Mouse (Mus musculus) Patski (cell line): Measurements from ENCODE around the gene Msrb3. TPM values are rescaled to one million over a fixed set of nuclear protein-coding genes. Genes with fewer than 3 reads are reported as not detected.

Experiments
- ATAC-seq: fragments of 100-300 bp; one replicate; pipeline ENCODE4 v1.8.0; 2021
- CTCF ChIA-PET: fragments of 350-600 bp; sonication (Branson Sonifier 250); formaldehyde crosslinking; loops from one replicate; lab custom pipeline; 2022; ENCODE audit warnings: inconsistent platforms; lab: Charles Lee
- POLR2A ChIA-PET: fragments of 350-600 bp; sonication (Branson Sonifier 250); formaldehyde crosslinking; loops from one replicate; lab custom pipeline; 2022; ENCODE audit warnings: antibody characterized with exemption, inconsistent platforms; lab: Charles Lee
- DNase-seq: peaks from one replicate; pipeline ENCODE4 v3.0.0-alpha.2; 2011; ENCODE audit warnings: low read depth, low spot score
- H3K27me3 ChIP-seq: fragments of 371-371 bp; one replicate; pipeline ENCODE4 v1.5.1; 2021
- CTCF ChIP-seq: fragments of 100-300 bp; IDR thresholded peaks from one replicate; pipeline ENCODE4 v1.5.1; 2021
- in situ Hi-C: fragments of 300-500 bp; cut with MboI; formaldehyde crosslinking; loops from 3 replicates; pipeline ENCODE4 v1.11.1; 2018; ENCODE audit warnings: low pct_unique_long_range_greater_than_20kb, mixed read lengths
- polyA plus RNA-seq: library from polyadenylated mRNA; unstranded; gene quantifications from one replicate; pipeline ENCODE4 v1.2.3, GENCODE M21; 2021

Gene Msrb3
- polyA plus RNA-seq, 1 experiment from 2014 or later = 36.9 TPM

DNA sequence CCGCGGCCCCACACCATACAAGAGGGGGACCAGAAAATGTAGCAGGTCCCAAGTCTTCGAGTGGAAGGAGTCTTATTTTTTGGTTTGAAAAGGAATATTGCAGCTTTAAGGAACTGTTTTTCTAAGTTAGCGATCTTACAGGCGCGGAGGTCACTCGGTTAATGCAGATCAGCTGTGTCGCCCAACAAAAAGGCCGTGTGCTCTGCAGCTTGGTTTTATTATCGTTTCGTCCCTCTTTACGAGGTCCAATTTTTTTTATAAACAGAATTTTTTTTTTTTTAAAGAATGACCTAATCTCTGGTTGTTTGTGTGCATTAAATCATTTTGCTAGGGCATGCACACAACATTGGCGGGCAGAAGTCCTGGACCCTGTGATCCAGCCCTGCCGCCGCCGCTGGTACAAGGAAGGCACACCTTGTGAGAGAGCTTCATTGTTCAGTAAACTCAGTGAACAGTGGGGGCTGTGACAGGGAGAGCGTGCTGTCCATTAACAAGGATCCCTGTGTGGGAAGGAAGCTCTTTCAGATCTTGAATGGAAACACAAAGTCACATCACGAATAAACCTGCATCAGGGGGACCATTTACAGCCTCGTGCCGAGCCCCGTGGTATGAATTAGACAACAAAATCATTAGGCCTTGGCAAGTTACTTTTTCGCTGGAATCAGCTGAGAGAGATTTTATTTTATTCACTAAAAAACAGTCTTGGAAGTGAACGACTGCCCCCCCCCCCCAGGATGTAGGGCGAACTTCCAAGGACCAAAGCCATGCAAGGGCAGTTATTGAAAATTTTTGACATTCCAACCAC, 48.3 kb downstream of the Msrb3 start:
- ATAC-seq (no peak), DNase-seq (no peak)
- TF ChIP-seq CTCF = no peak
- ChIA-PET CTCF (interaction anchor here (0.7 to 2.0 kb wide), 3 partner anchors 8 to 14 kb away, joined by 3 to 5 read pairs (median 4); no protein-coding TSS in a partner anchor), POLR2A (interaction anchor here (0.7 kb wide), 1 partner anchor 119 kb away, joined by 3 read pairs; no protein-coding TSS in a partner anchor)
- in situ Hi-C loops = loop anchor here (25.0 kb wide), 1 partner anchor 413 kb away; no protein-coding TSS in a partner anchor
- no peaks in the 10 kb centered on the region for H3K27me3 ChIP-seq

DNA sequence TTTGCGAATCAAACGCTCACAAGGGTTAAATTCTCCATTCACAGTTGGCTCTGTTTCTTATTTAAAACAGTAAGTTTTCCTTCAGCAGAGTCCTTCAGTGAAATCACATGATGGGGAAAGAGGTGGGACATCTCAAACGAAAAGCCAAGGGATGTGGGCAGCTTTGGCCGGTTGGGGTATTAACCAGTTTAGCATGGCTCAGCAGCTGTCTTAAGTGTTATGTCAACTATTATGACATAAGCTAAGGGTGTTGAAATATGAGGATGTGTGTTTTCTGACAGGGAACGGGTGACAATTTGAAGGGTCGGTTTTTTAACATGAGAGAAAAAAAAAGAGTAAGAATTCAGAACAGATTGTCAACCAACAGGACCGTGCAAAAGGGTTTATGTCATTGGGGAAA, 50.2 kb downstream of the Msrb3 start:
- ATAC-seq = no peak
- no peak for TF ChIP-seq CTCF
- in situ Hi-C loops = no loop called here
- ChIA-PET CTCF (no interaction called here), POLR2A (no interaction called here)
- H3K27me3 ChIP-seq = no peaks in the 10 kb centered on the region
- no peak for DNase-seq

DNA sequence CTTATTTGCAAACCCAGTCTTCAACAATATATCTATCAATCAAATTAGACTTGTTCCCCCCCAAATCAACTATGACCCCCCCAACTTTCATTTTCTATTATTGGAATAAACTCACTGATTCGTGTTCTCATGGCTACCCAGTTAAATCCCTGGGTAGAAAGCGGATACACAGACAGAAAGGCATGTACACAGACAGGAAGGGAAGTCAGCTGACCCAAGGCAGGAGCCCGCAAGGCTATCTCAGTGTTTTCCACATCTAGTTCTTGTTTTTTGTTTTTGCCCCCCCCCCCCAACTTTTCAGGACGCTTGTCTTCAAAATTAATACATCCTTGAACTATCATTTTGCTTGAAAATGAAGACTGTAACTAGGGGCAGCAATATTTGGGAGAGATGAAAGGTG, 51.1 kb downstream of the Msrb3 start:
- no peak for TF ChIP-seq CTCF
- no peaks in the 10 kb centered on the region for H3K27me3 ChIP-seq
- DNase-seq (no peak), ATAC-seq (no peak)
- in situ Hi-C loops = no loop called here
- CTCF ChIA-PET = no interaction called here
- POLR2A ChIA-PET = no interaction called here

DNA sequence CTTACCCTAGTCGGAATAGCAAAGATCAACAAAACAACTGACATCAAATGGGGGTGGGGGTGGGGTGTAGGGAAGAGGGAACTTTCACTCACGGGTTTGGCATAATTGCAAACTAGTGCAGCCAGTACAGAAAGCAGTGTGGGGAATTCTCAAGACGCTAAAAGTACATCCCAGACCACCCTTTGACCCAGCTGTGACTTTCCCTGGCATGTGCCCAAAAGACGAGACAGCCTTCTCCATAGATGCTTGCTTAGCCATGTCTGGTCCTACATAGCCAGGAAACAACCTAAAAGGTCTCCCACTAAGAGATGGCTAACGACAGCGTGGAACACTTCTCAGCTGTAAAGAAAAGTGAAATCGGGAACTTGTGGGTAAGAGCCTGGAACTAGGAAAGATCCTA, 58.9 kb downstream of the Msrb3 start:
- ChIA-PET CTCF (interaction anchor here (2.2 kb wide), 1 partner anchor 10 kb away, joined by 9 read pairs; no protein-coding TSS in a partner anchor), POLR2A (no interaction called here)
- ATAC-seq (no peak), DNase-seq (no peak)
- in situ Hi-C loops = no loop called here
- no peak for TF ChIP-seq CTCF
- H3K27me3 ChIP-seq = no peaks in the 10 kb centered on the region

DNA sequence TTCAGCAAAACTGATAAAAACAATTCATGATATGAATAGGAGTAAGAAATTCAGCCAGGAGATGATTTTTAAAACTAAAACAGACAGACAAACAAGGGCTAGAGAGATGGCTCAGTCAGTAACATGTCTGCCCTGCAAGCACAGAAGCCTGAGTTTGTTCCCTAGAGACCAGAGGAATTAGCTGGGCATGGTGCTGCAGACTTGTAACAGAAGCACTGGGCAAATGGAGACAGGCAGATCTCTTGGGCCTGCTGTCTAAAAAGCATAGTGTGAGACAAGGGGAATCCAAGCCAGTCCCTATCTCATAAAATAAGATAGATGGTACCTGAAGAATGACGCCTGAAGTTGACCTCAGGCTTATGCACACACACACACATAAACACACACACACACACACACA, 64.4 kb downstream of the Msrb3 start:
- TF ChIP-seq CTCF = no peak
- no peaks in the 10 kb centered on the region for H3K27me3 ChIP-seq
- DNase-seq (no peak), ATAC-seq (no peak)
- in situ Hi-C loops = no loop called here
- ChIA-PET POLR2A (interaction anchor here (0.6 kb wide), 1 partner anchor 49 kb away, joined by 3 read pairs; no protein-coding TSS in a partner anchor), CTCF (interaction anchor here (0.6 to 1.1 kb wide), 2 partner anchors 15 to 547 kb away, joined by 3 read pairs; no protein-coding TSS in a partner anchor)

DNA sequence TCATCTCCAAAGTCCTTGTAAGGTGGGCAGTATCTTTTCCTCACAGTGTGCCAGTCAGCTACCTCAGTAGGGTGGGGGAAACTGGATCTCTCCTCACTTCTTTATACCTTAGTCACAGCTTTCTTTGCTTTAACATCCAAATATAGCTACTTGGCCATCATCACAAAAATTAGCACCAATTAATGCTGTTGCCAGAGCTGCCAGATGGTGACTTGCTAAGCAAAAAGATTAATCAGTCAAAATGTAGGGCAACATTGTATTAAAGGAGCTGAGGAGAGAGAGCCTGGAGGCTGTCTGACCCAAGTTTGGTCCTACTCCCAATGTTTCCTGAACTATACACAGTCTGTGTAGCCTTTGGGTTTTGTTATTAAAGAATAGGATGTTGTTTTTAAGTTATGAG, 65.1 kb downstream of the Msrb3 start:
- TF ChIP-seq CTCF = no peak
- ATAC-seq (no peak), DNase-seq (no peak)
- no peaks in the 10 kb centered on the region for H3K27me3 ChIP-seq
- in situ Hi-C loops = no loop called here
- POLR2A ChIA-PET = no interaction called here
- CTCF ChIA-PET = no interaction called here

DNA sequence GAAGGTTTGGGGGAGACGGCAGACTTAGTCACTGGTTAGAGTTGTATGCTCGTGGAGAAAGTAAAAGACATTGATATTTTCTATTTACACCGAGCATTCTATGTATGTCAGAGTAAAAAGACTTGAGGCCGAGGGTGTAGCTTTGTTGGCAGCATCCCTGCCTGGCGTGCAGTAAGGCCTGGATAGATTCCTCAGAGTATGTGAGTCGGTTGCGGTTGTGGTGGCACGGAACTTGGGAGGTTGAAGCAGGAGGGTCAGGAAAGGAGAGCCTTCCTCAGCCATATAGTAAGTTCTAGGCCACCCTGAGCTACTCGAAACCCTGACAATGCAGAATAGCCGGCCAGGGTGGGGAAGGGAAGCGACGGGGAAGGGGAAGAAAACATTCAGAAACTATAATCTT, 71.1 kb downstream of the Msrb3 start:
- in situ Hi-C loops = no loop called here
- DNase-seq (no peak), ATAC-seq (no peak)
- no peaks in the 10 kb centered on the region for H3K27me3 ChIP-seq
- ChIA-PET CTCF (interaction anchor here (2.8 kb wide), 1 partner anchor 8 kb away, joined by 11 read pairs; no protein-coding TSS in a partner anchor), POLR2A (no interaction called here)
- no peak for TF ChIP-seq CTCF

DNA sequence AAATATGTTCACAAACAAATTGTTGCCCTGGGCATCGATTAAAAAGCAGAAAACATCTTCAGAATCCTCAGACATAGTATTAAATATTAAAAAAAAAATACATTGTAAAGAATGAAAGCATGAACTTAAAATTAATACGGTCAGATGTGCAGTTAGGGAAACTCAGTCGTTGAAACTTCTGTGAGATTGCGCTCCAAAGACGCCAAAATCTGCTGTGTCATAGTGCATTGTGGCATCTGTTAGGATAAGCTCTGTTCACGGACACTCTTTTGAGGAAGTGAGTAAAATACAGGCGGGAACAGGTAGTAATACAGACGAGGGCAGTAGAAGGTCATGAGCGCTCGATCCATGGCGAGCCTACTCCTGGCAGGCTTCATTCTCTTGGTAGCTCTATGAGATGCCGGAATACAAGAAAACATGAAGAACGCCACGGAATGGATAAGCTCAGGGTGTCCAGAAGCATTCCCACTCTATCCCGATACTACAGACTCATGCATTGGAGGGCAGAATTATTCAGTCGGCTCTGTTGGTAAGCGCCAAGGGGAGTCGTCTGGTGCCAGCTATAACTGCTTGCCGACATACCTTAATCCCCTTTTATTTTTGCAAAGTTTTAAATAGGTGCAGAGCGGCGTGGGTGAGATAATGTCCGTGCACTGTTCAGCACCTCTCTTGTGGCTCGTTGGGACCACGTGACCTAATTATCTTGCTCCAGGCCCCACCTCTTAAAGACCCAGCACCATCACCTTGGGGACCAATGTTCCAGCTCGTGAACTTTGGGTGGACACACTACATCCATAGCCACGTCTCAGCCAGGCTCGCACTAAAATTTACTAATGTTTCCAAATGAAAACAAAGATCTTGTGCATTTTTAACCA, 71.9 kb downstream of the Msrb3 start:
- in situ Hi-C loops = no loop called here
- H3K27me3 ChIP-seq = no peaks in the 10 kb centered on the region
- ATAC-seq (no peak), DNase-seq (no peak)
- no peak for TF ChIP-seq CTCF
- POLR2A ChIA-PET = no interaction called here
- CTCF ChIA-PET = no interaction called here

DNA sequence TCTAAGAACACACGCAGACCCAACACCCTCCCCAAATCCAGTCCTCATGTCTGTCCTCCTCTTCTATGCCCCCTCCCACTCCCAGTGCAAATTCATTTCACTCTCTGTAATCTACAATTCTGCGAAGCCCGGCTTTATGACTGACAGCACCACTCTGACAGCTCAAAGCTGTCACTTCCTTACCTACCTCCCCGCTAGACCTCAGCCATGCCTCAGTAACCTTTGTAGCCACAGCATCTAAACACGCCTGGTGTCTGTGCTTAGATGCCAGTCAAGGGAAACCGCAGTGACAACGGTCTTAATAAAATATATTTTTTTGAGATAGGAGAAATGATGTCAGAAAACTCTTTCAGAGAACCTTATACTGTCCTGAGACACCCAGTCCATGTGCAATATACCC, 72.5 kb downstream of the Msrb3 start:
- no peaks in the 10 kb centered on the region for H3K27me3 ChIP-seq

DNA sequence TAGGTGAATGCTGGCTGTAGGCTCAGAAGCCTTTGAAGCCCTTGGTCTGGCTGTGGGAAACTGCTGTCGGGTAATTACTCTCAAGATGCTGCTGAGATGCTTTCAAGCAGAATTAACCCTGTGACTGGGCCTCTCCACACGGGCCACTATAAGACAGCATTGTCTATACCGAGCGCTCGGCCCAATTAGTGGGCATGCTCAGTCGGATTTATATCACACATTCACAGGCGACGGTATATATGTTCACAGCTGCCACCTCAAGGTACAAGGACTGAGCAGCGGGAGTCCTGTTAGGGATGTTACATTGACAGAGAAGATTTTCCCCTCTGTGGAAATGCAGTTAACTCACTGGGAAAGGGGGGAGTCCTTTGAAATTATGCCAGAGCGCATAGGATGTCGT, 73.3 kb downstream of the Msrb3 start:
- POLR2A ChIA-PET = no interaction called here
- CTCF ChIA-PET = interaction anchor here (1.2 kb wide), 1 partner anchor 17 kb away, joined by 3 read pairs; no protein-coding TSS in a partner anchor
- DNase-seq (no peak), ATAC-seq (no peak)
- TF ChIP-seq CTCF = no peak
- no peaks in the 10 kb centered on the region for H3K27me3 ChIP-seq
- in situ Hi-C loops = no loop called here

More for the DNA sequence above, 72.5 kb downstream of the Msrb3 start:
- no peak for TF ChIP-seq CTCF
- DNase-seq (no peak), ATAC-seq (no peak)
- ChIA-PET CTCF (interaction anchor here (1.2 kb wide), 1 partner anchor 16 kb away, joined by 3 read pairs; no protein-coding TSS in a partner anchor), POLR2A (no interaction called here)
- in situ Hi-C loops = no loop called here
